6 mouse cellular contexts compared by ENCODE assay signal in the genomic region with DNA sequence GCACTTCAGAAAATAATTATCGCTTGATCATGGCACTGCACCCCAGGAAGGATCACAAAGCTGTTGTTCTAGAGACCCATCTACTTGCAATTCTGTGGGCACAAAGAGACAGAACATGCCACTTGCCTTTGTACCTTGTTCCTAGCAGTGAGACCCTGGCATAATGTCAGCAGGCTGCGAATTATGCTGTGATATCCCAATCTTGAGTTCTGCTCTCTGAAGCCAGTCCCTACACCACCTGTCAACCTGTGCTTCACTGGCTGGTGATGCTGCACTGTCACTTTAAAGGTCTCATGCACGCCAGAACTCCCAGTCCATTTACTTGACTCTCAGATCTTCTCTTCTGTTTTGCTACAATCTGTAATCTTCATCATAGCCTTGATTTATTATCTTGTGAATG.
"Had no signal": no experiment of that assay in that cellular context is flagged by ENCODE, and none has a peak within 500 bp of the region (broad histone marks: within the 10 kb centered on the region; RNA-seq: fewer than 3 reads in every experiment).

No protein-coding gene starts in this region.

- DNase-seq: kidney, postnatal 25 days; lung, embryonic 14.5 days; lung, postnatal 10 days; lung, postnatal 4 days; midbrain, embryonic 14.5 days; thymus, postnatal 25 days had no signal
